Mouse (Mus musculus): ENCODE data around the gene Oasl1. TPM values are rescaled to one million over a fixed set of nuclear protein-coding genes. Genes with fewer than 3 reads are reported as not detected.
"Not testable (repeated sequence)": the region's sequence is repeated elsewhere in the genome, so short reads cannot be mapped to it uniquely, and the experiment has no call there.

Gene Oasl1
- polyA plus RNA-seq, 1 experiment, result 5.7 TPM

GRCm38 (mm10) chr5:114913686-114914085 lies 9.4 kb upstream of the Oasl1 start:
- peak; percentile 47 for DNase-seq
- Histone ChIP-seq H3K27me3 (replicated peaks; ENCODE audit: control insufficient read depth, insufficient read depth, low read length) (no peaks in the 10 kb centered on the region), H3K4me1 (ENCODE audit: control insufficient read depth, insufficient read depth, low read length) (no peaks in the 10 kb centered on the region), H3K4me3 (ENCODE audit: insufficient read depth, low read depth, low read length) (no peak overlapping the region), H3K36me3 (ENCODE audit: control insufficient read depth, insufficient read depth, low read length) (no peaks in the 10 kb centered on the region), H3K27ac (ENCODE audit: insufficient read depth, low read depth, low read length) (no peak overlapping the region)
- WGBS, result 37% methylated on average over 4 of the region's 4 CpGs
- TF ChIP-seq POLR2A (IDR thresholded peaks at IDR 0.05; ENCODE audit: low read depth, low read length) (no peak), CTCF (conservative IDR thresholded peaks at IDR 0.05; ENCODE audit: insufficient read depth, insufficient read length, low read depth, low read length) (no peak)

DNA sequence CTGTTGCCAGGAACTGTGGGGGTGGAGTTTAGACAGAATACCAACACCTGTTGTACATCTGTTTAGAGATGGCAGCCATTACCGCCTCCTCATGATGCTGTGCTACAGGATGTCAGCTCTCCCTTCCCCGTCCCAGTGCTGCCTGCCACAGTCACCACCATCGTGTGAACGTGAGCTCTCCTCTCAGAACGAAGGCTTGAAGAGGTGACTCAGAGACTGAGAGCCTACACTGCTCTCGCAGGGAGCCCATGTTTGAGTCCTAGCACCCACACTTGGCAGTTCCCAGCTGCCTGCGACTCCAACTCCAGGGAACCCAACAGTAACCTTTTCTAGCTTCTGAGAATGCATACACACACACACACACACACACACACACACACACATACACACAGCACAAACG lies 8.2 kb upstream of the Oasl1 start:
- Histone ChIP-seq H3K4me3 (ENCODE audit: insufficient read depth, low read depth, low read length) (no peak overlapping the region), H3K36me3 (ENCODE audit: control insufficient read depth, insufficient read depth, low read length) (no peaks in the 10 kb centered on the region), H3K4me1 (ENCODE audit: control insufficient read depth, insufficient read depth, low read length) (no peaks in the 10 kb centered on the region), H3K27me3 (replicated peaks; ENCODE audit: control insufficient read depth, insufficient read depth, low read length) (no peaks in the 10 kb centered on the region), H3K27ac (ENCODE audit: insufficient read depth, low read depth, low read length) (no peak overlapping the region)
- DNase-seq, result no peak
- TF ChIP-seq CTCF (conservative IDR thresholded peaks at IDR 0.05; ENCODE audit: insufficient read depth, insufficient read length, low read depth, low read length) (no peak), POLR2A (IDR thresholded peaks at IDR 0.05; ENCODE audit: low read depth, low read length) (no peak)
- 85% methylated on average over 8 of the region's 8 CpGs for WGBS

- H3K27me3 ChIP-seq (replicated peaks; ENCODE audit: control insufficient read depth, insufficient read depth, low read length), result no peaks in the 10 kb centered on the region
- peak; percentile 33 for DNase-seq
- H3K36me3 ChIP-seq (ENCODE audit: control insufficient read depth, insufficient read depth, low read length), result no peaks in the 10 kb centered on the region
- H3K4me1 ChIP-seq (ENCODE audit: control insufficient read depth, insufficient read depth, low read length), result no peaks in the 10 kb centered on the region
- H3K27ac ChIP-seq (ENCODE audit: insufficient read depth, low read depth, low read length), result no peak overlapping the region
- H3K4me3 ChIP-seq (ENCODE audit: insufficient read depth, low read depth, low read length), result no peak overlapping the region
- TF ChIP-seq POLR2A (IDR thresholded peaks at IDR 0.05; ENCODE audit: low read depth, low read length) (no peak), CTCF (conservative IDR thresholded peaks at IDR 0.05; ENCODE audit: insufficient read depth, insufficient read length, low read depth, low read length) (no peak)
- 43% methylated on average over 5 of the region's 5 CpGs for WGBS
Observed at GRCm38 (mm10) chr5:114915854-114916253, 7.2 kb upstream of the Oasl1 start.

DNA sequence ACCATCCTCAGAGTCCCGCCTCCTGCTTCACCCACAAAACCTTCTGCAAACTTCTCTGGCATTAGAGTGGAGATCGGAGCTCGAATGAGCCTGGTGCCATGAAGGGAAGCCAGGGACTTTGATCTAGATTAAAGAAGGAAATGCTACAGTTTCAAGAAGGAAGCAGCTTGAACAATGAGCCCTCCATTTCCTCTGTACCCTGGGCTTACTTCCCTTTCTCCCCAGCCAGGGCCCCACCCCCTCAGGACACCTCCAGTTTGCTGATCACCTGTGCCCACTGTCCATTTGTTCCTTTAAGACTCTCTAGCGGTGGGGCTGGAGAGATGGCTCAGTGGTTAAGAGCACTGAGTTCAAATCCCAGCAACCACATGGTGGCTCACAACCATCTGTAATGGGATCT lies 6.3 kb upstream of the Oasl1 start:
- TF ChIP-seq CTCF (conservative IDR thresholded peaks at IDR 0.05; ENCODE audit: insufficient read depth, insufficient read length, low read depth, low read length) (no peak), POLR2A (IDR thresholded peaks at IDR 0.05; ENCODE audit: low read depth, low read length) (no peak)
- 78% methylated on average over 4 of the region's 4 CpGs for WGBS
- DNase-seq, result no peak

GRCm38 (mm10) chr5:114917357-114917756 lies 5.7 kb upstream of the Oasl1 start:
- not testable (repeated sequence) for H3K27ac ChIP-seq (ENCODE audit: insufficient read depth, low read depth, low read length)

More for the DNA sequence above, 6.3 kb upstream of the Oasl1 start:
- no peaks in the 10 kb centered on the region for H3K27me3 ChIP-seq (replicated peaks; ENCODE audit: control insufficient read depth, insufficient read depth, low read length)
- no peak overlapping the region for H3K27ac ChIP-seq (ENCODE audit: insufficient read depth, low read depth, low read length)
- no peak overlapping the region for H3K4me3 ChIP-seq (ENCODE audit: insufficient read depth, low read depth, low read length)
- peaks cover 2% of the 10 kb centered on the region; the same call in 1 of the 2 replicates for H3K4me1 ChIP-seq (ENCODE audit: control insufficient read depth, insufficient read depth, low read length)
- H3K36me3 ChIP-seq (ENCODE audit: control insufficient read depth, insufficient read depth, low read length), result no peaks in the 10 kb centered on the region

DNA sequence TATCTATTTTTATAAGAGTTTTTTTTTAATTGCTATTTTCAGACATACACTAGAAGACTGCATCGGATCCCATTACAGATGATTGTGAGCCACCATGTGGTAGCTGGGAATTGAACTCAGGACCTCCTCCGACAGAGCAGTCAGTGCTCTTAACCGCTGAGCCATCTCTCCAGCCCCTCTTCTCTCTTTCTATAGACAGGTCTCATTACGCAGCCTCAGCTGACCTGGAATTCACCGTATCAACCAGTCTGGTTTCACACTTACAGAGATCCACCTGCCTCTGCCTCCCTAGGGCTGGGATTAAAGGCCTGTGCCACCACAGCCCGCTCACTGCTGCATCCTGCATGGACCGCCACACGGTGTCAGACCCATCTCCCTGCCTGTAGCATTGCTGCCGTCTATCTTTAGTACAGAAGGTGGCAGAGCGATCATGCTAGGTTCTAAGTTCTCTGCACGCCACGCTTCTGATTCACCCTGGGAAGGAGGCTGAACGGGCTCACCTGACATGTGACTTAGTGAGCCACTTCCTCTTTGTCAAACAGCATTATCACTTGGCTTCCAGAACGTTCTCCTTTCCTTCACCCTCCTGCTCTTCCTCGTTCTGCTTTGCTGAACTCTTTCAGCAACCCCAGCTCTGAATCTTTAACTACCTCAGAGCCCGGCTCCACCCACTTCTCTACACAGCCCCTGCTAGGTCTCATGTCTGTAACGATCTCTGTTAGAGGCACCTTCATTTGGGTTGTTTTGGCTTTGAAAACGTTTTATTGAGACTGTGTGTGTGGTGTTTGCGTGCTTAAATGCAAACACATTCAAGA lies 1.3 kb upstream of the Oasl1 start:
- no peak for TF ChIP-seq POLR2A (IDR thresholded peaks at IDR 0.05; ENCODE audit: low read depth, low read length)
- TF ChIP-seq CTCF (conservative IDR thresholded peaks at IDR 0.05; ENCODE audit: insufficient read depth, insufficient read length, low read depth, low read length), result peak; percentile 40; the same call in 1 of the 2 replicates

More at GRCm38 (mm10) chr5:114917357-114917756, 5.7 kb upstream of the Oasl1 start:
- H3K27me3 ChIP-seq (replicated peaks; ENCODE audit: control insufficient read depth, insufficient read depth, low read length); H3K4me3 ChIP-seq (ENCODE audit: insufficient read depth, low read depth, low read length); H3K36me3 ChIP-seq (ENCODE audit: control insufficient read depth, insufficient read depth, low read length); H3K4me1 ChIP-seq (ENCODE audit: control insufficient read depth, insufficient read depth, low read length); DNase-seq: not testable (repeated sequence)
- WGBS, result 96% methylated on average over 5 of the region's 5 CpGs

GRCm38 (mm10) chr5:114922366-114922731 lies 691 bp upstream of the Oasl1 start:
- Histone ChIP-seq H3K36me3 (ENCODE audit: control insufficient read depth, insufficient read depth, low read length) (no peaks in the 10 kb centered on the region), H3K27ac (ENCODE audit: insufficient read depth, low read depth, low read length) (peak overlapping the region; percentile 2; the same call in 1 of the 2 replicates), H3K4me1 (ENCODE audit: control insufficient read depth, insufficient read depth, low read length) (peaks cover 7% of the 10 kb centered on the region; the same call in 1 of the 2 replicates), H3K27me3 (replicated peaks; ENCODE audit: control insufficient read depth, insufficient read depth, low read length) (no peaks in the 10 kb centered on the region), H3K4me3 (ENCODE audit: insufficient read depth, low read depth, low read length) (no peak overlapping the region)
- TF ChIP-seq CTCF (conservative IDR thresholded peaks at IDR 0.05; ENCODE audit: insufficient read depth, insufficient read length, low read depth, low read length), result no peak
- TF ChIP-seq POLR2A (IDR thresholded peaks at IDR 0.05; ENCODE audit: low read depth, low read length), result no peak
- DNase-seq, result no peak
- 49% methylated on average over 10 of the region's 10 CpGs for WGBS

More for the DNA sequence above, 1.3 kb upstream of the Oasl1 start:
- WGBS, result 50% methylated on average over 19 of the region's 19 CpGs
- Histone ChIP-seq H3K4me1 (ENCODE audit: control insufficient read depth, insufficient read depth, low read length) (peaks cover 7% of the 10 kb centered on the region; the same call in 1 of the 2 replicates), H3K27ac (ENCODE audit: insufficient read depth, low read depth, low read length) (peak overlapping the region; percentile 2; the same call in 1 of the 2 replicates), H3K36me3 (ENCODE audit: control insufficient read depth, insufficient read depth, low read length) (no peaks in the 10 kb centered on the region), H3K4me3 (ENCODE audit: insufficient read depth, low read depth, low read length) (no peak overlapping the region), H3K27me3 (replicated peaks; ENCODE audit: control insufficient read depth, insufficient read depth, low read length) (no peaks in the 10 kb centered on the region)
- DNase-seq, result peak; percentile 63

Data from kidney, adult 2 months (tissue).